In the genomic region with DNA sequence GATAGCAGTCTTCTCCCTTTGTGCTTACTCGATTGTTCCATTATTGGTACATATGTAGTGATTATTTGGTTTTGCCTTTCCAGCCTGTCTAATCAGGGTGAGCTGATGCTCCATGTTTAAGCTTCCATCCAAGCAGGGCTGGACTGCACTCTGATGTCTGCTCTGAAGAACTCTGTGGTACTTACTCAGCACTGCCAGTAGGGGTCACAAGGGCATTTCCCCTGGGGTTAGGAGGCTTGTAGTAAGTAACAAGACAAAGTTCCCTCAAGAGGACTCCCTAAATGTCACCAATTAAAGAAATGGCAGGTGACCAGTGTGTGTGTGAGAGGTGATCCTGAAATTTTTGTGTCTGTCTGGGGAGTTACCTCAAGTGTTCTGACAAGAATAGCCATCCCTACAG, we compare ENCODE assay signal across 8 mouse cellular contexts.
A peak's percentile ranks its signal among the peaks of the same experiment; 100 is the strongest.
DNase-seq lines count a peak whose midpoint lies in the region; ATAC-seq and TF ChIP-seq lines count a peak whose summit lies in the region.

No protein-coding gene starts in this region.

- WGBS in midbrain, postnatal 0 days: 94% methylated on average over 1 of the region's 1 CpGs
- WGBS in midbrain, embryonic 16.5 days: 82% methylated on average over 1 of the region's 1 CpGs
- 87% methylated on average over 1 of the region's 1 CpGs for WGBS in forebrain, embryonic 12.5 days

- H3K27me3 ChIP-seq in midbrain, postnatal 0 days (ENCODE audit: insufficient read depth, low read length): no peaks in the 10 kb centered on the region
- no peaks in the 10 kb centered on the region for H3K27me3 ChIP-seq in midbrain, embryonic 16.5 days (ENCODE audit: control insufficient read depth, insufficient read depth, low read depth, low read length)
- H3K27me3 ChIP-seq in forebrain, embryonic 12.5 days: no peaks in the 10 kb centered on the region

- H3K27ac ChIP-seq in midbrain, postnatal 0 days (ENCODE audit: low read depth, low read length): no peak overlapping the region
- H3K27ac ChIP-seq in midbrain, embryonic 16.5 days (ENCODE audit: low read length): no peak overlapping the region
- no peak overlapping the region for H3K27ac ChIP-seq in forebrain, embryonic 12.5 days

- H3K4me3 ChIP-seq in midbrain, postnatal 0 days (ENCODE audit: low read depth, low read length): no peak overlapping the region
- H3K4me3 ChIP-seq in midbrain, embryonic 16.5 days (ENCODE audit: low read depth, low read length): no peak overlapping the region
- no peak overlapping the region for H3K4me3 ChIP-seq in forebrain, embryonic 12.5 days (replicated peaks)

- no peaks in the 10 kb centered on the region for H3K36me3 ChIP-seq in midbrain, postnatal 0 days (ENCODE audit: insufficient read depth, low read length)
- H3K36me3 ChIP-seq in midbrain, embryonic 16.5 days (ENCODE audit: control insufficient read depth, insufficient read depth, low read length): no peaks in the 10 kb centered on the region
- H3K36me3 ChIP-seq in forebrain, embryonic 12.5 days (replicated peaks): no peaks in the 10 kb centered on the region

- DNase-seq in cerebellum, postnatal 10 days: peak; percentile 25 to 33
- DNase-seq in cerebellum, adult 18-20 months: no peak
- DNase-seq in midbrain, postnatal 0 days (ENCODE audit: low spot score): peak; percentile 32
- peak; percentile 21 for DNase-seq in skeletal muscle tissue, adult 2 months (ENCODE audit: low read depth, low spot score)
- DNase-seq in right cerebral cortex, adult 18-20 months: no peak

- H3K4me2 ChIP-seq in midbrain, postnatal 0 days (ENCODE audit: low read depth, low read length, poor library complexity, severe bottlenecking): no peak overlapping the region
- H3K4me2 ChIP-seq in midbrain, embryonic 16.5 days (ENCODE audit: low read length): no peak overlapping the region
- H3K4me2 ChIP-seq in forebrain, embryonic 12.5 days: no peak overlapping the region

- no peaks in the 10 kb centered on the region for H3K9me3 ChIP-seq in midbrain, postnatal 0 days (ENCODE audit: low read length)
- H3K9me3 ChIP-seq in midbrain, embryonic 16.5 days (replicated peaks; ENCODE audit: control insufficient read depth, low read length, poor library complexity, severe bottlenecking): no peaks in the 10 kb centered on the region
- H3K9me3 ChIP-seq in forebrain, embryonic 12.5 days: no peaks in the 10 kb centered on the region

- H3K4me1 ChIP-seq in midbrain, postnatal 0 days (ENCODE audit: insufficient read depth, low read length): peaks cover 9% of the 10 kb centered on the region; the same call in 1 of the 2 replicates
- H3K4me1 ChIP-seq in midbrain, embryonic 16.5 days (ENCODE audit: control insufficient read depth, insufficient read depth, low read length): peaks cover 6% of the 10 kb centered on the region; the same call in 1 of the 2 replicates
- peaks cover 14% of the 10 kb centered on the region for H3K4me1 ChIP-seq in forebrain, embryonic 12.5 days

- peak; percentile 55 for TF ChIP-seq CTCF in midbrain, postnatal 0 days (IDR thresholded peaks at IDR 0.05)

- ATAC-seq in midbrain, postnatal 0 days (ENCODE audit: low FRiP score): no peak
- ATAC-seq in midbrain, embryonic 16.5 days: no peak
- ATAC-seq in inflammation-experienced regulatory T-cells, adult 6 months: peak; percentile 67
- ATAC-seq in forebrain, embryonic 12.5 days (ENCODE audit: low FRiP score): no peak

- no peak overlapping the region for H3K9ac ChIP-seq in midbrain, postnatal 0 days (replicated peaks; ENCODE audit: low read length, poor library complexity, severe bottlenecking)
- H3K9ac ChIP-seq in midbrain, embryonic 16.5 days (ENCODE audit: low read depth, low read length): no peak overlapping the region
- no peak overlapping the region for H3K9ac ChIP-seq in forebrain, embryonic 12.5 days

Comparison
In these comparisons a context has a peak if more than half of its experiments do, and no peak if none do; other contexts are left out.
1. DNase-seq: peak in cerebellum, postnatal 10 days (2 of 2), midbrain, postnatal 0 days (single experiment) and skeletal muscle tissue, adult 2 months (single experiment); none in cerebellum, adult 18-20 months (0 of 2) and right cerebral cortex, adult 18-20 months (single experiment).